Mouse (Mus musculus): ENCODE data around the gene St13. TPM values are rescaled to one million over a fixed set of nuclear protein-coding genes. Genes with fewer than 3 reads are reported as not detected.
A peak's percentile ranks its signal among the peaks of the same experiment; 100 is the strongest.

Gene St13
- polyA plus RNA-seq, 1 experiment, result 4.7 TPM

DNA sequence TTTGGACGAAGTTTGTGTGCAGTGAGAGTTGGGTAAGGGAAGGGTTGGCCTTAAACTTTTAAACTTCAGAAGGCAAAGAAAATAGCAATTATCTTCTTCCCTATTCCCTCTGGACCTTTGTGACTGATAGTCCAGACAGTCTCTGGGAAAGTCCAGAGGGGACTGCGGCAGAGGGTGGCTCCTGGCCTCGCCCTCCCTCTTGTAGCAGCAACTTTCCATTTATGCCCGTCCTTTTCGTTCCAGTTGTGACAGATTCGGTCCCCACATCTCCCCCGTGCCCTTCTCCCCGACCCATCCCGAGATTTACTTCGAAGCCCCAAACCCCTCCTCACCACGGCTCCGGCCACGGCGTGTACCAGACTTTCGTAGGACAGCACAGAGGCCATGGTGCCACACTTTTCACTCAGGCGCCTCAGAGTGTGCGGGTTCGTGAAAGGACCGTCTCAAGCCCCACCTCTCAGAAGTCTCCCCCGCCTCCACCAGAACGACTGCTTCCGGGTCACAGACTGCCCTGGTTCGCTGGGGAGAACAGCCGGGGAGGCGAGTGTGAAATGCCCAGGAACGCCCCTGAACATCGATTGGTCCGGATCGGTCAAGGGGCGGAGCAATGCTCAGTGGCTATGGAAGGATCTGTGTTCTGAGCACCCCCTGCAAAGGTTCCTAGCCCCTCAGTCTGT is 39.4 kb downstream of the St13 start, which contains the start of gene Slc25a17:
Gene Slc25a17 (minus strand): TSS at position 468 of the 677 bp plus-strand sequence.
- peak within 1 kb of the TSS; percentile 70 for H3K4me3 ChIP-seq (ENCODE audit: low read depth, low read length)
- H3K36me3 ChIP-seq (ENCODE audit: control insufficient read depth, insufficient read depth, low read length), result peaks cover 5% of the 10 kb centered on the region
- peak within 1 kb of the TSS; percentile 38; the same call in 1 of the 2 replicates for H3K27ac ChIP-seq (ENCODE audit: insufficient read depth, low read depth, low read length)
- TF ChIP-seq POLR2A (IDR thresholded peaks at IDR 0.05; ENCODE audit: low read depth, low read length) (peak; percentile 62), CTCF (IDR thresholded peaks at IDR 0.05; ENCODE audit: extremely low read depth, insufficient read length, insufficient replicate concordance, low read depth, low read length) (no peak)
- WGBS, result 1% methylated on average over 30 of the region's 30 CpGs
- H3K27me3 ChIP-seq (ENCODE audit: control insufficient read depth, insufficient read depth, low read length), result peaks cover 3% of the 10 kb centered on the region; the same call in 1 of the 2 replicates
- peaks cover 6% of the 10 kb centered on the region; the same call in 1 of the 2 replicates for H3K4me1 ChIP-seq (ENCODE audit: control insufficient read depth, insufficient read depth, insufficient read length, low read length)

DNA sequence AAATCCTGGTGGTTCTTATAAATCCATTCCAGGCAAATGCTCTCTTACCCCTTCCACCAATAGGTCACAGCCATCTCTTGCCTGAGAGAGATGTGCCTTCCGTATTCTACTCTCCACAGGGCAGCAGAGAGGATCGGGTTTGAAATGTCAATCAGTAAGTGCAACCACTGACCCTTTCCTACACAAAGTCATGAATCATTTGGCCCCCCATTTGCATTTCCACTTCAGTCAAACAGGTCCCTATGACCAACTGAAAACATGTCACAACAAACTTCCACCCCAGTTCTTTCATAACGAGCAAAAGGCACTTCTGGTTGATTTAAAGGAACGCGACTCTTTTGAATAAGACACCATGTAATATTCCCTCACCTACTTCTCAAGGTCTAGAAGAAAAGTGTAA is 40.5 kb downstream of the St13 start:
- TF ChIP-seq CTCF (IDR thresholded peaks at IDR 0.05; ENCODE audit: extremely low read depth, insufficient read length, insufficient replicate concordance, low read depth, low read length), result no peak
- TF ChIP-seq POLR2A (IDR thresholded peaks at IDR 0.05; ENCODE audit: low read depth, low read length), result no peak
- Histone ChIP-seq H3K27me3 (ENCODE audit: control insufficient read depth, insufficient read depth, low read length) (peaks cover 3% of the 10 kb centered on the region; the same call in 1 of the 2 replicates), H3K4me1 (ENCODE audit: control insufficient read depth, insufficient read depth, insufficient read length, low read length) (peaks cover 6% of the 10 kb centered on the region; the same call in 1 of the 2 replicates), H3K4me3 (ENCODE audit: low read depth, low read length) (no peak overlapping the region), H3K27ac (ENCODE audit: insufficient read depth, low read depth, low read length) (no peak overlapping the region), H3K36me3 (ENCODE audit: control insufficient read depth, insufficient read depth, low read length) (peaks cover under 1% of the 10 kb centered on the region; the same call in 1 of the 2 replicates)
- WGBS, result 92% methylated on average over 5 of the region's 5 CpGs

DNA sequence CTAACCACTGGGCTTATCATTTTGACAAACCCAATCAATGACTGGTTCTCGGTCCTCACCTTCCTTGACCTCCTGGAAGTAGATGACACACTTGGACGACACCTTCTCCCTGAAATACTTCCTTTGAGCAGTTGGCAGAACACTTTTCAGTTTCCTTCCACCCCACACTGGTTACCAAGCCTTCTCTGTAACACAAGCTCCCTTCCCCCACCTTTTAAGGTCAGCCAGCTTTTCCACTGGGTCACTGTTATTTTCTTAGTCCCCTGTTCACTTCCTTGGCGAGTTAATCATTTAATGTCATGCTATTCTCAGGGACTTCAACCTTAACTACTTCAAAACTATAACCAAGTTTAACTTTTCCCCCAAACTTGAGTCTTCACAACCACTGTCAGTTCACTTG is 40.9 kb downstream of the St13 start:
- Histone ChIP-seq H3K36me3 (ENCODE audit: control insufficient read depth, insufficient read depth, low read length) (no peaks in the 10 kb centered on the region), H3K4me1 (ENCODE audit: control insufficient read depth, insufficient read depth, insufficient read length, low read length) (peaks cover 6% of the 10 kb centered on the region; the same call in 1 of the 2 replicates), H3K27ac (ENCODE audit: insufficient read depth, low read depth, low read length) (no peak overlapping the region), H3K4me3 (ENCODE audit: low read depth, low read length) (no peak overlapping the region), H3K27me3 (ENCODE audit: control insufficient read depth, insufficient read depth, low read length) (peaks cover 3% of the 10 kb centered on the region; the same call in 1 of the 2 replicates)
- WGBS, result 68% methylated on average over 3 of the region's 3 CpGs
- TF ChIP-seq CTCF (IDR thresholded peaks at IDR 0.05; ENCODE audit: extremely low read depth, insufficient read length, insufficient replicate concordance, low read depth, low read length) (no peak), POLR2A (IDR thresholded peaks at IDR 0.05; ENCODE audit: low read depth, low read length) (no peak)

DNA sequence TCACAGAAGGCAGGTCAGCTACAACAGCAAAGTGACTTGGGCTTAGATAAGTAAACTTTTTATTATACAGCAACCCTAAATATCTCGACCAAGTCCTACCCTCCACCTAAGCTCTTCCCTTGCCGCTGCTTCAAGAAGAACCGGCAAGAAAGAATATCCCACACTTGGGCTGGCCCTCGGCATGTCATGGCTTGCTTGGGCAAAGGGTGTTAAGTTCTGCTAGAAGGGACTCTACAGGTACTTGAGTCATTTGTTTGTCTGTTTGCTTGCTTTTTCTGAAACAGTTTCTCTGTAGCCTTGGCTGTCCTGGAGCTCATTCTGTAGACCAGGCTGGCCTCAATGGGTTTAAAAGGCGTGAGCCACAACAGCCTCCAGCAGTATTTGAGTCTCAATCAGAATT is 42.9 kb downstream of the St13 start:
- Histone ChIP-seq H3K36me3 (ENCODE audit: control insufficient read depth, insufficient read depth, low read length) (no peaks in the 10 kb centered on the region), H3K4me3 (ENCODE audit: low read depth, low read length) (no peak overlapping the region), H3K27me3 (ENCODE audit: control insufficient read depth, insufficient read depth, low read length) (peaks cover 3% of the 10 kb centered on the region; the same call in 1 of the 2 replicates), H3K27ac (ENCODE audit: insufficient read depth, low read depth, low read length) (no peak overlapping the region), H3K4me1 (ENCODE audit: control insufficient read depth, insufficient read depth, insufficient read length, low read length) (peaks cover 6% of the 10 kb centered on the region; the same call in 1 of the 2 replicates)
- TF ChIP-seq CTCF (IDR thresholded peaks at IDR 0.05; ENCODE audit: extremely low read depth, insufficient read length, insufficient replicate concordance, low read depth, low read length) (no peak), POLR2A (IDR thresholded peaks at IDR 0.05; ENCODE audit: low read depth, low read length) (no peak)
- 40% methylated on average over 5 of the region's 5 CpGs for WGBS

DNA sequence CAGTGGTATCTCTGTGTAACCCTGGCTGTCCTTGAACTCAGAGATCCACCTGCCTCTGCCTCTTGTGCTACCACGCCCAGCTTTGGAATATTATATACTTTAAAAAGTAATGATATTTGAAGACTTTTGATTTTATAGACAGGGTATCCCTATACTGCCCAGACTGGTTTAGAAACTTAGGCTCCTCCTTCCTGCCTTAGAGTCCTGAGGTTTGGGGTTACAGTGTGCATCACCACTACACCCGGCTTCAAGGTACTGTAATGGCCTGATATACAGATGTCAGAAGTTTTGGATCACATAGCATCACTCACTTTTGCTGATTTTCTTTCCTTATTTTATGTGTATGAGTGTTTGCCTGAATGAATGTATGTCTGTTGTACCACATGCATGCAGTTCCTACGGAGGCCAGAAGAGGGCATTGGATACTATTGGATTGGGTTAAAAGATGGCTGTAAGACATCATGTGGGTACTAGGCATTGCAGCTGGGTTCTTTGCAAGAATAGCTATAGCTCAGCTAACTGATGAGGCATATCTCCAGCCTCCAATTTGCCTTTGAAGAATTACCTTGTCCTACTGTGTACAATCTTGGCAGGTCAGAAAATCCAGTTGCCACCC is 44.6 kb downstream of the St13 start:
- Histone ChIP-seq H3K27ac (ENCODE audit: insufficient read depth, low read depth, low read length) (no peak overlapping the region), H3K4me3 (ENCODE audit: low read depth, low read length) (no peak overlapping the region), H3K4me1 (ENCODE audit: control insufficient read depth, insufficient read depth, insufficient read length, low read length) (peaks cover 5% of the 10 kb centered on the region; the same call in 1 of the 2 replicates), H3K36me3 (ENCODE audit: control insufficient read depth, insufficient read depth, low read length) (no peaks in the 10 kb centered on the region), H3K27me3 (ENCODE audit: control insufficient read depth, insufficient read depth, low read length) (peaks cover 3% of the 10 kb centered on the region; the same call in 1 of the 2 replicates)
- WGBS, result 65% methylated on average over 3 of the region's 3 CpGs
- TF ChIP-seq CTCF (IDR thresholded peaks at IDR 0.05; ENCODE audit: extremely low read depth, insufficient read length, insufficient replicate concordance, low read depth, low read length), result no peak
- no peak for TF ChIP-seq POLR2A (IDR thresholded peaks at IDR 0.05; ENCODE audit: low read depth, low read length)

DNA sequence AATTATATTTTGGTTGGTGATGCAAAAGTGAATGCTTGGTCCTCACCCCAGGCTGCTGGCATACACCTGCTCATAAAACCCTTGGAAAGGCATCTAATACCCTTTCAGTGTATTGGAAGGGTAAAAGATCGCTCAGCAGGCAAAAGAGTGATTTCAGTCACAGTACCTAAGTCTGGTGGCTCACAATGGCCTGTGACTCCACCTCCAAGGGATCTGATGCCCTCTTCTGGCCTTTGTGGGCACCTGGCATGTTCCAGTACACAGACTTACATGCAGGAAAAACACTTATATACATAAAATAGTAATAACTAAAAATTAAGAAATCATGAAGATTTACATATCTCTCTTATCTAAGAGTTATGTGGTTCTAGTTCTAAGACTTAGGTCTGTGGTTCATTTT is 47.2 kb downstream of the St13 start:
- H3K4me1 ChIP-seq (ENCODE audit: control insufficient read depth, insufficient read depth, insufficient read length, low read length), result peaks cover 3% of the 10 kb centered on the region; the same call in 1 of the 2 replicates
- no peaks in the 10 kb centered on the region for H3K36me3 ChIP-seq (ENCODE audit: control insufficient read depth, insufficient read depth, low read length)
- peak; percentile 27; the same call in 1 of the 2 replicates for TF ChIP-seq CTCF (IDR thresholded peaks at IDR 0.05; ENCODE audit: extremely low read depth, insufficient read length, insufficient replicate concordance, low read depth, low read length)
- TF ChIP-seq POLR2A (IDR thresholded peaks at IDR 0.05; ENCODE audit: low read depth, low read length), result no peak
- H3K27ac ChIP-seq (ENCODE audit: insufficient read depth, low read depth, low read length), result no peak overlapping the region
- 53% methylated on average over 1 of the region's 1 CpGs for WGBS
- no peak overlapping the region for H3K4me3 ChIP-seq (ENCODE audit: low read depth, low read length)
- peaks cover 3% of the 10 kb centered on the region; the same call in 1 of the 2 replicates for H3K27me3 ChIP-seq (ENCODE audit: control insufficient read depth, insufficient read depth, low read length)

DNA sequence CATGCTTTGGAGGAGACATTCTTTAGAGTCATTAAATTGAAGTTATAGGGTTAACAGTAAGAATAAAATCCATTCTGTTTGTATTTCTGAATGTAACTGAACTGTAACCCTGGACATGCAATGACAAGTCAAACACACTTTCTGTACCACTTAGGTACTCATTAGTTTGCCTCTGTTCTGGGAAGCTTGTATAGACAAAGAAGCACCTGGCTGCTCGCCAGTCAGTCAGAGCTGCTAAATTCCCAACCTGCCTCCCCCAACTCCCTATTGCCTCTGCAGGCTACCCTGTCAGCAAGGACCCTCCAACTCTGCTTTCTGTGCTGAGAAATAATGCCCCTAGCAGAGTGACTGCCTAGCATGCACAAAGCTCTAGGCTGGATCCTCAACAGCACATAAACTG is 49.5 kb downstream of the St13 start:
- WGBS, result 81% methylated on average over 1 of the region's 1 CpGs
- TF ChIP-seq CTCF (IDR thresholded peaks at IDR 0.05; ENCODE audit: extremely low read depth, insufficient read length, insufficient replicate concordance, low read depth, low read length), result no peak
- TF ChIP-seq POLR2A (IDR thresholded peaks at IDR 0.05; ENCODE audit: low read depth, low read length), result no peak
- no peak overlapping the region for H3K4me3 ChIP-seq (ENCODE audit: low read depth, low read length)
- no peaks in the 10 kb centered on the region for H3K36me3 ChIP-seq (ENCODE audit: control insufficient read depth, insufficient read depth, low read length)
- no peak overlapping the region for H3K27ac ChIP-seq (ENCODE audit: insufficient read depth, low read depth, low read length)
- H3K27me3 ChIP-seq (ENCODE audit: control insufficient read depth, insufficient read depth, low read length), result no peaks in the 10 kb centered on the region
- no peaks in the 10 kb centered on the region for H3K4me1 ChIP-seq (ENCODE audit: control insufficient read depth, insufficient read depth, insufficient read length, low read length)
